24 mouse cellular contexts compared by ENCODE assay signal in genomic region chr10:120547164-120547563, GRCm38 (mm10).
DNase-seq lines count a peak whose midpoint lies in the region; ATAC-seq and TF ChIP-seq lines count a peak whose summit lies in the region.
"Had no signal": no experiment of that assay in that cellular context is flagged by ENCODE, and none has a peak within 500 bp of the region (broad histone marks: within the 10 kb centered on the region; RNA-seq: fewer than 3 reads in every experiment).

No protein-coding gene starts in this region.

- no peak overlapping the region for H3K9ac ChIP-seq in lung, embryonic 14.5 days
- H3K9ac ChIP-seq in intestine, embryonic 16.5 days (ENCODE audit: low read depth, low read length), result no peak overlapping the region
- no peak overlapping the region for H3K9ac ChIP-seq in stomach, postnatal 0 days (ENCODE audit: low read length)
- H3K9ac ChIP-seq: embryonic facial prominence, embryonic 15.5 days; heart, embryonic 15.5 days; hindbrain, embryonic 14.5 days had no signal

- no peak for TF ChIP-seq CTCF in lung, embryonic 14.5 days (IDR thresholded peaks at IDR 0.05; ENCODE audit: low read depth)
- 0 out of 2 replicates have a peak, but pooled peaks have one; percentile 12 for TF ChIP-seq CTCF in stomach, postnatal 0 days (IDR thresholded peaks at IDR 0.05; ENCODE audit: low read depth)
- TF ChIP-seq CTCF in gastrocnemius, adult 2 months (IDR thresholded peaks at IDR 0.05), result no peak

- no peak overlapping the region for H3K27ac ChIP-seq in lung, embryonic 14.5 days (ENCODE audit: low read depth)
- H3K27ac ChIP-seq in intestine, embryonic 16.5 days (ENCODE audit: low read length), result no peak overlapping the region
- no peak overlapping the region for H3K27ac ChIP-seq in stomach, postnatal 0 days (replicated peaks)
- H3K27ac ChIP-seq in gastrocnemius, adult 2 months, result no peak overlapping the region
- H3K27ac ChIP-seq: embryonic facial prominence, embryonic 15.5 days; forebrain, embryonic 10.5 days; heart, adult 2 months; heart, embryonic 15.5 days; hindbrain, embryonic 14.5 days had no signal

- no peaks in the 10 kb centered on the region for H3K36me3 ChIP-seq in lung, embryonic 14.5 days (ENCODE audit: insufficient read depth)
- H3K36me3 ChIP-seq in intestine, embryonic 16.5 days (ENCODE audit: control insufficient read depth, insufficient read depth, low read length), result no peaks in the 10 kb centered on the region
- H3K36me3 ChIP-seq in stomach, postnatal 0 days (ENCODE audit: control insufficient read depth, insufficient read depth, low read length), result no peaks in the 10 kb centered on the region
- H3K36me3 ChIP-seq: embryonic facial prominence, embryonic 15.5 days; forebrain, embryonic 10.5 days; heart, embryonic 15.5 days had no signal

- 66% methylated on average over 11 of the region's 11 CpGs for WGBS in lung, embryonic 14.5 days
- 76% methylated on average over 11 of the region's 11 CpGs for WGBS in intestine, embryonic 16.5 days
- 68% methylated on average over 11 of the region's 11 CpGs for WGBS in stomach, postnatal 0 days

- 0 out of 2 replicates have a peak, but pooled peaks cover 3% of the 10 kb centered on the region for H3K4me1 ChIP-seq in lung, embryonic 14.5 days (ENCODE audit: insufficient read depth)
- peaks cover 6% of the 10 kb centered on the region; the same call in 1 of the 2 replicates for H3K4me1 ChIP-seq in intestine, embryonic 16.5 days (ENCODE audit: control insufficient read depth, insufficient read depth, low read length)
- H3K4me1 ChIP-seq in stomach, postnatal 0 days (replicated peaks; ENCODE audit: control insufficient read depth, insufficient read depth), result no peaks in the 10 kb centered on the region

- H3K9me3 ChIP-seq in lung, embryonic 14.5 days (ENCODE audit: low read depth, low read length), result no peaks in the 10 kb centered on the region
- no peaks in the 10 kb centered on the region for H3K9me3 ChIP-seq in intestine, embryonic 16.5 days (ENCODE audit: control insufficient read depth, low read length)
- H3K9me3 ChIP-seq in stomach, postnatal 0 days (ENCODE audit: control insufficient read depth, low read length), result no peaks in the 10 kb centered on the region
- H3K9me3 ChIP-seq: embryonic facial prominence, embryonic 15.5 days; forebrain, embryonic 10.5 days; heart, embryonic 15.5 days had no signal

- peak; percentile 28 for DNase-seq in lung, embryonic 14.5 days
- DNase-seq in lung, adult 18-20 months, result no peak
- DNase-seq in lung, postnatal 25 days (ENCODE audit: low spot score), result peak; percentile 21
- peak; percentile 29 for DNase-seq in stomach, postnatal 0 days (ENCODE audit: low spot score)
- no peak for DNase-seq in thymus, postnatal 36 days
- no peak for DNase-seq in gastrocnemius, adult 2 months
- DNase-seq: adrenal gland, adult 2 months; adrenal gland, postnatal 25 days; cerebellum, adult 2 months; cerebellum, postnatal 10 days; embryo, embryonic 11 days; gastrocnemius, postnatal 36 days; heart, adult 2 months; heart, postnatal 14 days had no signal

- no peak for TF ChIP-seq EP300 in stomach, postnatal 0 days (optimal IDR thresholded peaks at IDR 0.05)

- no peak overlapping the region for H3K4me2 ChIP-seq in lung, embryonic 14.5 days
- no peak overlapping the region for H3K4me2 ChIP-seq in intestine, embryonic 16.5 days (ENCODE audit: low read depth, low read length)
- no peak overlapping the region for H3K4me2 ChIP-seq in stomach, postnatal 0 days (replicated peaks; ENCODE audit: low read depth)
- H3K4me2 ChIP-seq: embryonic facial prominence, embryonic 15.5 days; heart, embryonic 11.5 days; heart, embryonic 15.5 days; hindbrain, embryonic 14.5 days had no signal

- H3K4me3 ChIP-seq in lung, embryonic 14.5 days (ENCODE audit: low read depth, low read length), result no peak overlapping the region
- no peak overlapping the region for H3K4me3 ChIP-seq in intestine, embryonic 16.5 days (ENCODE audit: low read length)
- H3K4me3 ChIP-seq in stomach, postnatal 0 days (ENCODE audit: low read depth, low read length), result no peak overlapping the region
- no peak overlapping the region for H3K4me3 ChIP-seq in gastrocnemius, adult 2 months
- H3K4me3 ChIP-seq: embryonic facial prominence, embryonic 15.5 days; erythroblast, embryonic 14.5 days; forebrain, embryonic 10.5 days; heart, adult 2 months; heart, embryonic 15.5 days had no signal

- intact Hi-C loops in gastrocnemius, adult 2 months (cut with DNase I), result no loop called here

- ATAC-seq in lung, embryonic 14.5 days (ENCODE audit: insufficient read depth), result no peak
- ATAC-seq in intestine, embryonic 16.5 days, result peak; percentile 37; the same call in 1 of the 2 replicates
- peak; percentile 18; the same call in 1 of the 2 replicates for ATAC-seq in stomach, postnatal 0 days (ENCODE audit: low FRiP score, low TSS enrichment)
- ATAC-seq: forebrain, embryonic 14.5 days; Patski had no signal

- H3K27me3 ChIP-seq in lung, embryonic 14.5 days (ENCODE audit: insufficient read depth, low read length), result no peaks in the 10 kb centered on the region
- no peaks in the 10 kb centered on the region for H3K27me3 ChIP-seq in intestine, embryonic 16.5 days (replicated peaks; ENCODE audit: control insufficient read depth, insufficient read depth, low read length)
- no peaks in the 10 kb centered on the region for H3K27me3 ChIP-seq in stomach, postnatal 0 days (ENCODE audit: control insufficient read depth, insufficient read depth, low read length)
- H3K27me3 ChIP-seq: CH12.LX; embryonic facial prominence, embryonic 15.5 days; Patski had no signal

Comparison
In these comparisons a context has a peak if more than half of its experiments do, and no peak if none do; other contexts are left out.
1. DNase-seq: peak in lung, embryonic 14.5 days (single experiment), lung, postnatal 25 days (single experiment) and stomach, postnatal 0 days (single experiment); none in lung, adult 18-20 months (0 of 2), thymus, postnatal 36 days (0 of 2) and gastrocnemius, adult 2 months (single experiment).